Mouse (Mus musculus): ENCODE results near the gene Arrdc2. TPM values are rescaled to one million over a fixed set of nuclear protein-coding genes. Genes with fewer than 3 reads are reported as not detected.
A peak's percentile ranks its signal among the peaks of the same experiment; 100 is the strongest.

Gene Arrdc2
- total and polyA plus RNA-seq, 3 experiments: 13.1 to 22.5 TPM; not detected in 1

DNA sequence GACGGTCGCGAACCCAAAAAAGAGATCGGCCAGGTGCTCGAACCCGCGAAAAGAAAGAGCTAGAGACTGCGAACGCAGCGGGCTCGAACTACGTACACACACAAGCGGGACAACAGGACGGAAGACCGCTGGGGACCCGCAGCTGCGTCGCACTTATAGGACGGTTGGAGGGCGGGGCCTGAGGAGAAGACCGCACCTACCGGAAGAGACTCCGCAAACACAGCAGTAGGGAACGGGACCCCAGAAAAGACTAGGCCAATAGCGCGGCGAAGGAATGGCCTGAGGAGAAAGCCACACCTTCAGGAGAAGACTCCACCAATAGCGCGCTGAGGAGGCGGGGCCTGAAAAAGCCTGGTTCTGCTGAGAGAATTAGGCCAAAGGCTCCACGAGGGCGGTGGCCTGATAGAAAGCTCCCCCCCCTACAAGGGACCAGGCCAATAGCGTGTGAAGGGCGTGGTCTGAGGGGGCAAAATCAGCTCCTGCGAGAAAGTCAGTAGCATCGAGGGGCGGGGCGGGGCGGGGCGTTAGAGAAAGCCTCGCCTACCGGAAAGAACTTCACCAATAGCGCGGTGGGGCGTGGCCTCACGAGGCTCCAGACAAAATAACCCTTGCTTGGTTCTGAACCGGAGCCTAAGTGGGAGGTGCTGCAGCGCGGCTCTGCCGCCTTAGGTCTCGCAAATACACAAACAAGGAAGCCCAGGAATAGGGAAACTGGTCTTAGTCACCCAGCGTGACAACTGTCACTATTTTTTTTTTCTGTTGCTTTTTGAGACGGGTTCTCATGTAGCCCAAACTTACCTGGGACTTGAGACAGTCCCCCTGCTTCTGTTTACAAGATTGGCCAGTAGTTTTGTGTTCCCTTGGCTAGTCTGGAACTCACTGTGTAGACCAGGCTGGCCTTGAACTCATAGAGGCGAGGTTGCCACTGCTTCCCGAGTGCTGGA lies at the start of gene Arrdc2 (continued):
- TF ChIP-seq ZNF384 (IDR thresholded peaks at IDR 0.05; ENCODE audit: low read depth, low read length) (peak; percentile 95), KAT2A (conservative IDR thresholded peaks at IDR 0.05; ENCODE audit: low read depth, low read length) (no peak; the same call in 1 of the 2 replicates), TAL1 (IDR thresholded peaks at IDR 0.05; ENCODE audit: low read length) (no peak), USF2 (IDR thresholded peaks at IDR 0.05; ENCODE audit: borderline replicate concordance in 1 of 2, insufficient read depth in 1 of 2, low read depth in 1 of 2, low read length in 2 of 2) (no peak)

DNA sequence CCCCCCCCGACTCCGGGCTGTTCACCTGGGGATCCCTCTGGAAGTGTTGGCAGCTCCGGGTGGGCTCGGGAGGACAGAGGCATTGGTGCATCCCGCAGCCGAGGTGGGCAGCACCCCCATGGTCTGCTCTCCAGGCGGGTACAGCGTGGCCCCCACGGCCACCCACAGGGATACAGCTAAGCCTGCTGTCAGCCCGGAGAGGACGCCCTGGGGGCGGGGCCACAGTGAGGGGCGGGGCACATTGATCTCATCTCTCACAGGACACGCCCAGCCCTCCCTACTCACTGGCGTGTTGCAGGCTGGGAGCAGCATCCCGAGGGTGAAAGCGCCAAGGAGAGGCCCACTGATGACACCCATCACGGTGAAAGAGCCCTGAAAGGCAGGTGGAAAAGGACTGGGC lies 48.1 kb upstream of the Arrdc2 start:
- H3K27me3 ChIP-seq (ENCODE audit: control insufficient read depth in 1 of 2, insufficient read depth in 2 of 2, low read length in 2 of 2): no peaks in the 10 kb centered on the region

DNA sequence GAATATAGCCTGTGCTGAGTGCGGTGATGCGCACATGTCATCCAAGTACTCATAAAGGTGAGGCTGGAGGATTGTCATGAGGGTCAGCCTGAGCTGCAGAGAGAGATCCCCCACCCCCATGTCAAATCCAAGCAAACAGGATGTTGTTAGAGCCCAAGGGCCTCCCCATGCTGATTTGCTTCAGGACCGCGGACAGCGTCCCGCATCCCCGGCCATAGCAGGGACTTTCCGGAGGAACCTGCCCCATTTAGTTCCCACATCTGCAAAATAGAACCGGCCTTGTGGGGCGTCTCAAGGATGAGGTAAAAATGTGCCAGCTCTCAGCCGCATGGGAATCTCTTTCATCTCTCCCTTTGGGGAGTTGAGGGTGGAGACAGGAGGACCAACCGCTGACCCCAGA lies 46.1 kb upstream of the Arrdc2 start:
- TF ChIP-seq JUND (IDR thresholded peaks at IDR 0.05; ENCODE audit: low read depth, low read length) (no peak), SIN3A (IDR thresholded peaks at IDR 0.05; ENCODE audit: low read length) (peak; percentile 45; the same call in 1 of the 2 replicates)
- H3K4me1 ChIP-seq (ENCODE audit: control insufficient read depth in 1 of 2, insufficient read depth in 2 of 2, low read length in 2 of 2): no peaks in the 10 kb centered on the region
- peak; percentile 41 for DNase-seq (ENCODE audit: low read depth, low spot score)
- no peaks in the 10 kb centered on the region for H3K9me3 ChIP-seq (replicated peaks; ENCODE audit: insufficient read depth, low read length)
- no peaks in the 10 kb centered on the region for H3K27me3 ChIP-seq (ENCODE audit: control insufficient read depth in 1 of 2, insufficient read depth in 2 of 2, low read length in 2 of 2)
- H3K9ac ChIP-seq (ENCODE audit: control insufficient read depth, low read depth, low read length, poor library complexity, severe bottlenecking): no peak overlapping the region
- H3K79me2 ChIP-seq (ENCODE audit: control insufficient read depth, insufficient read depth, low read length, poor library complexity): no peaks in the 10 kb centered on the region
- H3K4me3 ChIP-seq (ENCODE audit: control insufficient read depth in 1 of 2, insufficient read depth in 1 of 2, low read depth in 2 of 2, low read length in 2 of 2): no peak overlapping the region
- no peak overlapping the region for H3K27ac ChIP-seq (ENCODE audit: control insufficient read depth, low read depth, low read length)
- no peaks in the 10 kb centered on the region for H3K36me3 ChIP-seq (ENCODE audit: control insufficient read depth in 1 of 2, insufficient read depth in 2 of 2, low read length in 2 of 2)

More for the DNA sequence above, 48.1 kb upstream of the Arrdc2 start:
- no peak overlapping the region for H3K4me3 ChIP-seq (ENCODE audit: control insufficient read depth in 1 of 2, insufficient read depth in 1 of 2, low read depth in 2 of 2, low read length in 2 of 2)
- TF ChIP-seq TCF12 (IDR thresholded peaks at IDR 0.05; ENCODE audit: low read depth, low read length) (no peak), USF2 (IDR thresholded peaks at IDR 0.05; ENCODE audit: borderline replicate concordance in 1 of 2, insufficient read depth in 1 of 2, low read depth in 1 of 2, low read length in 2 of 2) (no peak), HCFC1 (IDR thresholded peaks at IDR 0.05; ENCODE audit: low read depth, low read length) (no peak), JUND (IDR thresholded peaks at IDR 0.05; ENCODE audit: low read depth, low read length) (no peak), ZMIZ1 (IDR thresholded peaks at IDR 0.05; ENCODE audit: low read depth, low read length) (no peak)
- no peaks in the 10 kb centered on the region for H3K79me2 ChIP-seq (ENCODE audit: control insufficient read depth, insufficient read depth, low read length, poor library complexity)
- H3K36me3 ChIP-seq (ENCODE audit: control insufficient read depth in 1 of 2, insufficient read depth in 2 of 2, low read length in 2 of 2): no peaks in the 10 kb centered on the region
- no peaks in the 10 kb centered on the region for H3K4me1 ChIP-seq (ENCODE audit: control insufficient read depth in 1 of 2, insufficient read depth in 2 of 2, low read length in 2 of 2)
- no peak for DNase-seq (ENCODE audit: low read depth, low spot score)
- H3K27ac ChIP-seq (ENCODE audit: control insufficient read depth, low read depth, low read length): no peak overlapping the region
- H3K9ac ChIP-seq (ENCODE audit: control insufficient read depth, low read depth, low read length, poor library complexity, severe bottlenecking): no peak overlapping the region
- H3K9me3 ChIP-seq (replicated peaks; ENCODE audit: insufficient read depth, low read length): no peaks in the 10 kb centered on the region

DNA sequence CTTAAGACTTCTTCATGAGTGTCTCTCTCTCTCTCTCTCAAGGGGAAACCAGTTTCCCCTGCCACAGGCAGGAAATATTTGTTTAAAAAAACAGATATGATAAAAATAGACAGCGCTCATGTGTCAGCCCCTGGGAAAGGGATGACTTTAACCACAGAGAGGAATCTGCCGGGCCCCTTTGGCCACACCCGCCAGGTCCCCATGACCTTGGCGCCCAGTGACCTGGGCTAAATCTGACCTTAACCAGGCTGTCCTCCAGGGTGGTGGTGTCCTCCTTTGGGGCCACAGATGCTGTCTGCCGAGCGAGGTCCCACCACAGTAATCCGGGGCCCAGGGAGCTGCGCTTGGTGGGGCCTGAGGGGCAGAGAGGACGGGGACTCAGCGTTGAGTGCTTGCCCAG lies 45.2 kb upstream of the Arrdc2 start:
- no peak overlapping the region for H3K27ac ChIP-seq (ENCODE audit: control insufficient read depth, low read depth, low read length)
- H3K79me2 ChIP-seq (ENCODE audit: control insufficient read depth, insufficient read depth, low read length, poor library complexity): no peaks in the 10 kb centered on the region
- H3K4me1 ChIP-seq (ENCODE audit: control insufficient read depth in 1 of 2, insufficient read depth in 2 of 2, low read length in 2 of 2): no peaks in the 10 kb centered on the region
- H3K36me3 ChIP-seq (ENCODE audit: control insufficient read depth in 1 of 2, insufficient read depth in 2 of 2, low read length in 2 of 2): no peaks in the 10 kb centered on the region
- no peak overlapping the region for H3K9ac ChIP-seq (ENCODE audit: control insufficient read depth, low read depth, low read length, poor library complexity, severe bottlenecking)
- no peak overlapping the region for H3K4me3 ChIP-seq (ENCODE audit: control insufficient read depth in 1 of 2, insufficient read depth in 1 of 2, low read depth in 2 of 2, low read length in 2 of 2)
- TF ChIP-seq ZMIZ1 (IDR thresholded peaks at IDR 0.05; ENCODE audit: low read depth, low read length) (no peak), HCFC1 (IDR thresholded peaks at IDR 0.05; ENCODE audit: low read depth, low read length) (no peak), RCOR1 (IDR thresholded peaks at IDR 0.05; ENCODE audit: low read depth, low read length) (no peak), POLR2A (IDR thresholded peaks at IDR 0.05; ENCODE audit: control insufficient read depth in 1 of 2, insufficient read depth in 1 of 2, low read depth in 1 of 2, low read length in 2 of 2, poor library complexity in 1 of 2) (no peak), SMC3 (IDR thresholded peaks at IDR 0.05; ENCODE audit: low read depth, low read length) (no peak), MEF2A (IDR thresholded peaks at IDR 0.05; ENCODE audit: extremely low read depth, insufficient replicate concordance, low read depth, low read length, poor library complexity, severe bottlenecking) (no peak), ZC3H11A (IDR thresholded peaks at IDR 0.05; ENCODE audit: low read depth, low read length) (no peak), ETS1 (IDR thresholded peaks at IDR 0.05; ENCODE audit: low read depth, low read length) (no peak), CHD2 (IDR thresholded peaks at IDR 0.05; ENCODE audit: low read length) (no peak), POLR2AphosphoS2 (IDR thresholded peaks at IDR 0.05; ENCODE audit: low read length) (no peak), MAFK (IDR thresholded peaks at IDR 0.05; ENCODE audit: borderline replicate concordance, low read depth, low read length) (no peak), TCF12 (IDR thresholded peaks at IDR 0.05; ENCODE audit: low read depth, low read length) (no peak), ELF1 (IDR thresholded peaks at IDR 0.05; ENCODE audit: low read depth, low read length) (no peak), BHLHE40 (IDR thresholded peaks at IDR 0.05; ENCODE audit: borderline replicate concordance, low read depth, low read length) (no peak), GABPA (IDR thresholded peaks at IDR 0.05; ENCODE audit: low read depth, low read length) (no peak)
- H3K9me3 ChIP-seq (replicated peaks; ENCODE audit: insufficient read depth, low read length): no peaks in the 10 kb centered on the region
- no peak for DNase-seq (ENCODE audit: low read depth, low spot score)
- no peaks in the 10 kb centered on the region for H3K27me3 ChIP-seq (ENCODE audit: control insufficient read depth in 1 of 2, insufficient read depth in 2 of 2, low read length in 2 of 2)

Measured in MEL (cell line).